Mouse (Mus musculus): ENCODE data around the gene Slc16a10. TPM values are rescaled to one million over a fixed set of nuclear protein-coding genes. Genes with fewer than 3 reads are reported as not detected.

Gene Slc16a10
- 4.5 and 5.0 TPM in 2 replicates for polyA plus RNA-seq (2016; fragmentation: Nextera tagmentation; extraction: Ambion mirVana)

DNA sequence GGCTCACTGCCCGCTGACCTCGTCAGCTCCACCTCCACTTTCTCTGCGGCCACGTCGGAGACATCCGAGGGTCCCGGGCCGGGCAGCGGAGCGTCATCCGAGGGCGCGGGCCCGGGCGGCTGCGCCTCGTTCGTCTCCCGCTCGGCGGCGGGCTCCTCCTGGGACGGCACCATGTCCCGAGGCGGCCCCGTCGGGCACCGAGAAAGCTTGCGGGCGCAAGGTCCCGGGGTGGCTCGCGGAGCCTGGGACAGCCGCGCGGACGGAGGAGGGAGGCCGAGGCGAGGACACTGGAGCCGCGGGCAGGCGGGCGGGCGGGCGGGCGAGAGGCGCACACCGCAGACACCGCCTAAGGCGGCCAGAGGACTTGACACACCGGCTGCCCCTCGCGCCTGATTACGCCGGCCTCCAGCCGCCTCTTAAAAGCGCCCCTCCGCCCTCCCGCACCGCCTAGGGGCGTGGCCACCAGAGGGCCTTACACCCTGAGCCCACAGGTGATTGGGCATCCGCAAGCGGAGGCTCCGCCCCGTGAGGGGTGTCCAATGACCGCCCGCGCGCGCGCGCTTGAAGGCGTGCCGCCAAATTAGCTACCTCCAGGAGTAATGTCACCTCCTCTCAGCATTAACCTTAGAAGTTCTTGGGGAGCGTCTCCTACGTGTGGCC lies at the start of gene Slc16a10:
Slc16a10 (minus strand) TSS at position 395 of the 660 bp plus-strand sequence.
- WGBS = under 1% methylated on average over 67 of the region's 76 CpGs
- peaks cover 12% of the 10 kb centered on the region for H3K4me1 ChIP-seq
- H3K9ac ChIP-seq = peak within 1 kb of the TSS; percentile 70
- H3K27me3 ChIP-seq (replicated peaks) = no peaks in the 10 kb centered on the region; the same call in 1 of the 2 replicates
- ATAC-seq (ENCODE audit: low FRiP score, low read depth) = peak; percentile 99
- peak within 1 kb of the TSS; percentile 60 for H3K4me3 ChIP-seq
- H3K27ac ChIP-seq = no peak within 1 kb of the TSS
- no peaks in the 10 kb centered on the region for H3K9me3 ChIP-seq
- H3K4me2 ChIP-seq (replicated peaks) = peak within 1 kb of the TSS; percentile 95
- H3K36me3 ChIP-seq = no peaks in the 10 kb centered on the region

DNA sequence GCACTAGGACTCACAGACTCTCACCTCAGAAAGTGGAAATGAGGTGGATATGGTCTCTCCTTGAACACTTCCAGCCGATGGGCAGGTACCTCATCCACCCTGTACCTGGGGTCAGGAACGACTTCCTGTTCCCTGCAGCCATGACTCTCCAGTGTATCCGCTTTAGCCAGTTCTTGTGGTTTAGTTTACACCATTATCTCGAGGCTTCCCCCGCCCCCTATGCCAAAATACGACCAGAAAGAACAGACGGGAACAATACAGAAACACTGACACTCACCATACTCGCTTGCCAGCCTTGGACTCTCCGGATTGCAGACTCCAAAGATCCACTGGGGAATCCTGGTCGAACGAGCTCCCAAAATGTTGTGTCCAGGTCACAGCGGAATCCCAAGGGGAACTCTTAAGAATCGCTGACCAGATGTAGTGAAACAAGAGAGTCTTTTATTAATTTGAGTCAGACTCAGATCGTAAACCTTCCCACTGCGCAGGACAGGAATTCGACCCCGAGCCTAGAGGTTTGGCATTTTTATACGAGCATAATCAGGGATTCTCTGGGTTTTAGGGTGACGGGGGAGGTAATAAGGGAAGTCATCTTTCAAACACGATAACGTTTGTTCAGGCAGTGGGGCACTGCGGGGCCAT lies 49.4 kb upstream of the Slc16a10 start:
- no peak overlapping the region for H3K9ac ChIP-seq
- H3K27ac ChIP-seq = no peak overlapping the region
- peak overlapping the region; percentile 42 for H3K4me2 ChIP-seq (replicated peaks)
- H3K9me3 ChIP-seq = no peaks in the 10 kb centered on the region
- 0 out of 2 replicates have a peak, but pooled peaks cover 3% of the 10 kb centered on the region for H3K27me3 ChIP-seq (replicated peaks)
- H3K4me3 ChIP-seq = no peak overlapping the region
- no peaks in the 10 kb centered on the region for H3K4me1 ChIP-seq
- ATAC-seq (ENCODE audit: low FRiP score, low read depth) = no peak
- WGBS = 43% methylated on average over 22 of the region's 22 CpGs
- no peaks in the 10 kb centered on the region for H3K36me3 ChIP-seq

DNA sequence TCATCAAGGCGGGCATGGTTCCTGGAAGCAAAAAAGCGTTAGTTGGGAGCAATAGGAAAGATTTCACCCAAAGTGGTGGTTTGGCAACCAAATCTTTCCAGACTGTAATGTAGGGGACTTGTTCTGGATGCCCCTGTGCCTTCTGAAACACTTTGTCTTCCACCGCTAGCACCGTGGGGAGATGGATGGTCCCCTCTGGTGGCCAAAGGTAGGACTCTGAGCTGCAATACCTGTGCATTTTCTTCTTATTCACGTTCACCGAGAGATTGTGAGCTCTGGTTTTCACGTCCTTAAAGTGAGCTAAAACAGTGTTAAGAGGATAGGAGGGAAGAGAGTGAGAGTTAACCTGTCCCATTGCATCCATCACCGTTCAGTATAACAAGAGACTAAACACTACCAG lies 48.8 kb upstream of the Slc16a10 start:
- ATAC-seq (ENCODE audit: low FRiP score, low read depth) = no peak

DNA sequence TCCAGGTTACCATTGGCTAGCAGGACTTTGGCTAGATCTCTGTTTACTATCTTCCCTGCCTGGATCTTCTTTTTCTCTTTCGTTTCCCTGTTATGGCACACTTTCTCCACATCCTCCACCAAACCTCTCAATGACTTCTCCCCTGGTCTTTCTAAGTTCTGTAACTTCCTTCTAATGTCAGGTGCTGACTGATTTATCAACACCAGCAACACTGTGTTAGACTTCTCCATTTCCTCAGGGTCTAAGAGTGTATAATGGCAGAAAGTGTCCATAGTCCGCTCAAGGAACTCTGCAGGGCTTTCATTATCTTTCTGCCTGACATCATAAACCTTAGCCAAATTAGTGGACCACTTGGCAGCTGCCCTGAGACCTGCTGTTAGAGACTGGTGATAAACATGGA lies 47.6 kb upstream of the Slc16a10 start:
- Histone ChIP-seq H3K4me3 (no peak overlapping the region), H3K4me1 (no peaks in the 10 kb centered on the region), H3K36me3 (no peaks in the 10 kb centered on the region), H3K27me3 (replicated peaks) (0 out of 2 replicates have a peak, but pooled peaks cover 3% of the 10 kb centered on the region), H3K9ac (no peak overlapping the region), H3K9me3 (no peaks in the 10 kb centered on the region), H3K4me2 (replicated peaks) (no peak overlapping the region), H3K27ac (no peak overlapping the region)
- no peak for ATAC-seq (ENCODE audit: low FRiP score, low read depth)
- WGBS = 87% methylated on average over 2 of the region's 2 CpGs

More for the DNA sequence above, 48.8 kb upstream of the Slc16a10 start:
- H3K9ac ChIP-seq = no peak overlapping the region
- H3K27me3 ChIP-seq (replicated peaks) = 0 out of 2 replicates have a peak, but pooled peaks cover 3% of the 10 kb centered on the region
- no peaks in the 10 kb centered on the region for H3K36me3 ChIP-seq
- no peaks in the 10 kb centered on the region for H3K9me3 ChIP-seq
- no peak overlapping the region for H3K4me2 ChIP-seq (replicated peaks)
- no peak overlapping the region for H3K27ac ChIP-seq
- no peak overlapping the region for H3K4me3 ChIP-seq
- 87% methylated on average over 8 of the region's 8 CpGs for WGBS
- no peaks in the 10 kb centered on the region for H3K4me1 ChIP-seq

DNA sequence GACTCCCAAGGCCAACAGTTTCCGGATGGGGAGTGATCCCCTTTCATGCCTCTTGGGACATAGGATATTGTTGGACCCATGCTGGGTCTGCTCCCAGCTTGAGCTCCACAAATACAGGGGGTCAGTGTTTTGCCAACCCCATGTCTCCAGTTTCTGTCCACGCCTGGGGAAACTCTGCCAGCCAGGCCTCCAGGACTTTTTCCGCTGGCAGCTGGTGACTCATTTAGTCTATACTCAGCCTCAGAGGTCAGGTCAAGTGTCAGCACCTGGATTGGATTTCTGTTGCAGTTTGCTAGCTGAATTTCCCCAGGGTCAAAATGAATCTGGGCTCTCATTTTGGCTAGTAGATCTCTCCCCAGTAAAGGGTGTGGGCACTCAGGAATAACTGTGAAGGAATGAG lies 46.8 kb upstream of the Slc16a10 start:
- no peaks in the 10 kb centered on the region for H3K36me3 ChIP-seq
- H3K4me3 ChIP-seq = no peak overlapping the region
- H3K4me2 ChIP-seq (replicated peaks) = no peak overlapping the region
- no peak overlapping the region for H3K27ac ChIP-seq
- 75% methylated on average over 3 of the region's 3 CpGs for WGBS
- no peak overlapping the region for H3K9ac ChIP-seq
- ATAC-seq (ENCODE audit: low FRiP score, low read depth) = no peak
- H3K9me3 ChIP-seq = no peaks in the 10 kb centered on the region
- H3K27me3 ChIP-seq (replicated peaks) = 0 out of 2 replicates have a peak, but pooled peaks cover 3% of the 10 kb centered on the region
- no peaks in the 10 kb centered on the region for H3K4me1 ChIP-seq

DNA sequence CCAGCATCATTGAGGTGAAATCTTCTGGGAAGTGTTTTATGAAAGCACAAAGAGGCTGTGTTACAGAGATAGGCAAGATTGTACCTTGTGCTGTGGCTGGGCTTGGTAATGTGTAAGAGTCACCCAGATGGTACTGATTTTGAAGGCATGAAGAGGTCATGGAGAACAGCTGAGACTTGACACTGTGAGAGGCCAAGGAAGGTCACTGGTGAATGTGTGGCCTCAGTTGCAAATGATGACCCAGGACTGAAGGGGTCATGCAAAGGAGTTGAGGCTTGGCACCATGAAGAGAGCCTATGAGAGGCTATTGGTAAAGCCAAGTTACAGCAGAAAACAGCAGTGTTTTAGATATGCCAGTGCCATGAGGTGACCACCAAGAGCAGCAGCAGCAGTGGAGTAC lies 43.9 kb upstream of the Slc16a10 start:
- no peaks in the 10 kb centered on the region for H3K4me1 ChIP-seq
- no peaks in the 10 kb centered on the region for H3K36me3 ChIP-seq
- H3K4me2 ChIP-seq (replicated peaks) = no peak overlapping the region
- H3K27me3 ChIP-seq (replicated peaks) = no peaks in the 10 kb centered on the region
- H3K27ac ChIP-seq = no peak overlapping the region
- no peaks in the 10 kb centered on the region for H3K9me3 ChIP-seq
- no peak overlapping the region for H3K9ac ChIP-seq
- ATAC-seq (ENCODE audit: low FRiP score, low read depth) = no peak
- no peak overlapping the region for H3K4me3 ChIP-seq

DNA sequence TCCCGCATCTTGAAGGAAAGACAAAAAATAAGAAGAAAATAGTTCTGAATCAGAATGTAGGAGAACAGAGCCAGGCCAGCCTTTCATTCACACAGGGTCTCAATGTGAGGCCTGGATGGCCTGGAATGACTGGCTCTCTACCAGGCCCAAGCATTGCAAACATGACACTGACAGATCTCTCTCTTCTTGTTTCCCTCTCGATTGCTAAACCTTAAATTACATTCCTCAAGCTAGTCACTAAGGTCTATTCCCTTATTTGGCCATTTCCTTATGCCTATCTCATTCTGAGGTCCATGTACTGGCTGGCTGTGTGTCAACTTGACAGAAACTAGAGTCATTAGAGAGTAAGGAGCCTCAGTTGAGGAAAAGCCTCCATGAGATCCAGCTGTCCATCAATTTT lies 38.0 kb upstream of the Slc16a10 start:
- Histone ChIP-seq H3K4me1 (no peaks in the 10 kb centered on the region), H3K9me3 (no peaks in the 10 kb centered on the region), H3K27ac (no peak overlapping the region), H3K27me3 (replicated peaks) (no peaks in the 10 kb centered on the region), H3K9ac (no peak overlapping the region), H3K4me3 (no peak overlapping the region), H3K36me3 (no peaks in the 10 kb centered on the region), H3K4me2 (replicated peaks) (no peak overlapping the region)
- WGBS = 87% methylated on average over 2 of the region's 2 CpGs
- no peak for ATAC-seq (ENCODE audit: low FRiP score, low read depth)

DNA sequence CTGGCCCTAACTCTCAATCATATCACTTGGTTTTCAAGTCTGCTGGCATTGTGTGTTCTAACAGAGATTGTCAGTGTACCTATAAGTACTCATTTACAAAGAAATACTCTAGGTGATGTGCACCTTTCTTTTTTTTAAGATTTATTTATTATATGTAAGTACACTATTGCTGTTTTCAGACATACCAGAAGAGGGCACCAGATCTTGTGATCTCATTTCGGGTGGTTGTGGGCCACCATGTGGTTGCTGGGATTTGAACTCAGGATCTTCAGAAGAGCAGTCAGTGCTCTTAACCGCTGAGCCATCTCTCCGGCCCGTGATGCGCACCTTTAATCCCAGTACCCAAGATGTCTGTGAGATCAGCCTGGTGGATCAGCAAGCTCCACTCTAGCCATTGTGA lies 37.1 kb upstream of the Slc16a10 start:
- Histone ChIP-seq H3K9me3 (no peaks in the 10 kb centered on the region), H3K27ac (no peak overlapping the region), H3K4me2 (replicated peaks) (no peak overlapping the region), H3K36me3 (no peaks in the 10 kb centered on the region), H3K9ac (no peak overlapping the region), H3K4me3 (no peak overlapping the region), H3K27me3 (replicated peaks) (no peaks in the 10 kb centered on the region), H3K4me1 (no peaks in the 10 kb centered on the region)
- ATAC-seq (ENCODE audit: low FRiP score, low read depth) = no peak
- 96% methylated on average over 5 of the region's 5 CpGs for WGBS

DNA sequence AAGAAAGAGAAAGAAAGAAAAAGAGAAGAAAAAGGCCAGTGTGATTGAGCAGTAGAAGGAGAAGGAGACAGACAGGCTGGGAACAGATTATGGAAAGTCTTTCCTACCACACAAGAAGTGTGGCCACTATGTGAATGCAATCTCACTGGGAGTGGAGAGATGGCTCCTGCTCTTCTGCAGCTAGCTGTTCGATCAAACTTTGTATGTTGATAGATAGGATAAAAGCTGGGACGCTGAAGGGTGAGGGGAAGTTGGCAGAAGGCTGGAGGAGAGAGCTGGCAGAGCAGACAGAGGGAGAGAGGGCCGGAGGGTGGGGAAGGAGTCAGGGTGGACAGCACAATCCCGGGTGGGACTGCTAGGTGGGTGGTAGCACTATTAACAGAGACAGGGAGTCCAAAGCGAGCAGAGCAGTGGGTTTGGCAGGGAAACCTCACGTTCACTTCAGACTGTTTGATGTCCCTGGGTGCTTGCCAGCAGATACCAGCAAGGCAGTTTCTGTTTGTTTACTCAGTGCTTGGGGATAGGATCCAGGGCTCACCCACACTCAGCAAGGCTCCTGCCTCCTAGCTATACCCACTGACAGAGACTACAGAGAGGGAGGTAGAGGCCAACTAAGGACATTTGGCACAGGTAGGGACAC lies 35.4 kb upstream of the Slc16a10 start:
- 62% methylated on average over 6 of the region's 6 CpGs for WGBS
- H3K4me3 ChIP-seq = no peak overlapping the region
- no peak overlapping the region for H3K27ac ChIP-seq
- no peaks in the 10 kb centered on the region for H3K36me3 ChIP-seq
- no peaks in the 10 kb centered on the region for H3K9me3 ChIP-seq
- H3K27me3 ChIP-seq (replicated peaks) = no peaks in the 10 kb centered on the region
- ATAC-seq (ENCODE audit: low FRiP score, low read depth) = no peak
- H3K4me2 ChIP-seq (replicated peaks) = no peak overlapping the region
- H3K9ac ChIP-seq = no peak overlapping the region
- H3K4me1 ChIP-seq = no peaks in the 10 kb centered on the region

DNA sequence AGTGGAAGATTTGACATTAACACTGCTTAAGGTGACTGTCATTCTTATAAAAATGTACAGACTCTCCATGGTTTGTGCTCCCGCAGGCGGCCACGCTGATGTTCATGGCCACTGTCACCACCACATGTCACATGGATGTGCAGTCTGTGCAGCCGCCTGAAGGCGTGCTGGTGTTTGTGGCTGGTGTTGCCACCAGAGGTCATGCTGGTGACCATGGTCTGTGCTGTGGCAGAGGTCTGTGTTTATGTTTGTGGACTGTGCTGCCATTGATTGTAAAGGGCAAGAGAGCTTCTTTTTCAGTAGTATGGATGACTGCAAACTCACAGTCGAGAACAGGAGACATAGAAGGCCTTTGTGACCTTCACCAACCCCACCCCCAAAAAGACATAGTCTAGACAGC lies 30.1 kb upstream of the Slc16a10 start:
- H3K4me2 ChIP-seq (replicated peaks) = no peak overlapping the region
- H3K4me1 ChIP-seq = no peaks in the 10 kb centered on the region
- WGBS = 87% methylated on average over 6 of the region's 6 CpGs
- ATAC-seq (ENCODE audit: low FRiP score, low read depth) = no peak
- no peak overlapping the region for H3K4me3 ChIP-seq
- no peaks in the 10 kb centered on the region for H3K9me3 ChIP-seq
- no peak overlapping the region for H3K9ac ChIP-seq
- no peak overlapping the region for H3K27ac ChIP-seq
- no peaks in the 10 kb centered on the region for H3K36me3 ChIP-seq
- no peaks in the 10 kb centered on the region for H3K27me3 ChIP-seq (replicated peaks)

DNA sequence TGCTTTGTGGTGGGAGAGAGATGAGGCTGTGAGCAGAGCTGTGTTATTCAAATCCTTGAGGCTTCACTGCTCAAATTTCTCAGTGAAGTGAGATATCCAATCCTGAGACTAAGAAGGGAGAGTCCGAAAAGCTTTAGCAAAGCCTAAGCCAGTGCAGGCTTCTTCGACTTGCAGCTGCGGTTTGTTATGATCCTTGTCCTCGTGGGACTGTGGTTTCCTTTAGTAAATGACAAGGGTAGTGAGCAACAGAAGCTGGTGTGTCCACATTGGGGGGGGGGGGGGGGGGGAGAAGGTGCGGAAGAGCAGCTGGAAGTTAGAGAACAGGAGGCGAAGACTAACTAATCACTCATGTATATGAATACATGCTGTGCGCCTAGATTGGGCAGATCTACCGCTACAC lies 29.2 kb upstream of the Slc16a10 start:
- Histone ChIP-seq H3K4me2 (replicated peaks) (no peak overlapping the region), H3K4me3 (no peak overlapping the region), H3K27me3 (replicated peaks) (no peaks in the 10 kb centered on the region), H3K36me3 (no peaks in the 10 kb centered on the region), H3K27ac (no peak overlapping the region), H3K9me3 (no peaks in the 10 kb centered on the region), H3K4me1 (no peaks in the 10 kb centered on the region), H3K9ac (no peak overlapping the region)
- ATAC-seq (ENCODE audit: low FRiP score, low read depth) = no peak
- 86% methylated on average over 8 of the region's 8 CpGs for WGBS

DNA sequence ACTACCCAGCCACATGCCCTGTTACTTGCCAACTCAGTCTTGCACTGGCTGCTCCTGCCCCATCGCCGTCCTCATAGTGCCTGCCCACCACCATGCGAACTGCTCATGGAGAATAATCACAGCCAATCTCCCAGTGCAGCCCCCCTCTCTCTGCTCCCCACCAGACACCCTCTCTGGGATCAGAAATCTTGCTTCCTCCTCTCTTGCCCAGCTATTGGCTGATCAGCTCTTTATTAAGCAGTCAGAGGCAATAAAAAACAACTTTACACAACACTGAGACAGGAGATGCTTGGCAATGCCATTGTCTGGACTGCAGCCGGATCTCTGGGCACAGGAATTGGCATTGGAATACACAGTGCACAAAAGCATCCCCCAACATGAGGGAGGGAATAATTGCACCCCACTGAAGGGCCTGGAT lies 28.1 kb upstream of the Slc16a10 start:
- Histone ChIP-seq H3K4me3 (no peak overlapping the region), H3K9ac (no peak overlapping the region), H3K4me2 (replicated peaks) (no peak overlapping the region), H3K36me3 (no peaks in the 10 kb centered on the region), H3K4me1 (no peaks in the 10 kb centered on the region), H3K27ac (no peak overlapping the region), H3K27me3 (replicated peaks) (no peaks in the 10 kb centered on the region), H3K9me3 (no peaks in the 10 kb centered on the region)
- WGBS = 71% methylated on average over 4 of the region's 4 CpGs
- ATAC-seq (ENCODE audit: low FRiP score, low read depth) = no peak

Data from neural tube, embryonic 12.5 days (tissue).